Mouse (Mus musculus) heart, postnatal 0 days (tissue): ENCODE measurements at regions not wholly inside any gene's neighbourhood (a gene's known extent, or its start where the extent isn't known, plus 50 kb on each side); places are given as distances from the start of the nearest gene placed in this dataset.

Experiments used
- CTCF ChIP-seq: IDR thresholded peaks from 2 replicates; pipeline ENCODE4 v1.5.1; 2016; ENCODE audit warnings: antibody characterized with exemption, control low read depth, low read depth
- EP300 ChIP-seq: IDR thresholded peaks from 2 replicates; pipeline ENCODE4 v1.6.1; 2016; ENCODE audit warnings: antibody characterized with exemption, low read depth

- TF ChIP-seq CTCF = no peak
- TF ChIP-seq EP300 = no peak
Observed at GRCm38 (mm10) chr10:109358812-109359211, 348.0 kb upstream of the Syt1 start.
